Mouse (Mus musculus) cortical plate, adult 2 months (tissue): ENCODE measurements at regions not wholly inside any gene's neighbourhood (a gene's known extent, or its start where the extent isn't known, plus 50 kb on each side); places are given as distances from the start of the nearest gene placed in this dataset.

Source experiments
- CTCF ChIP-seq: fragments of 200-500 bp; IDR thresholded peaks from 2 replicates; pipeline ENCODE4 v1.5.1; 2011; ENCODE audit warnings: mild to moderate bottlenecking, control low read depth, low read length; ENCODE audit not compliant: insufficient read depth; ENCODE audit errors: extremely low read depth
- POLR2A ChIP-seq: fragments of 200-500 bp; IDR thresholded peaks from 2 replicates; pipeline ENCODE4 v1.6.1; 2011; ENCODE audit warnings: mild to moderate bottlenecking, low read length, control low read depth; ENCODE audit not compliant: insufficient read depth; ENCODE audit errors: extremely low read depth

DNA sequence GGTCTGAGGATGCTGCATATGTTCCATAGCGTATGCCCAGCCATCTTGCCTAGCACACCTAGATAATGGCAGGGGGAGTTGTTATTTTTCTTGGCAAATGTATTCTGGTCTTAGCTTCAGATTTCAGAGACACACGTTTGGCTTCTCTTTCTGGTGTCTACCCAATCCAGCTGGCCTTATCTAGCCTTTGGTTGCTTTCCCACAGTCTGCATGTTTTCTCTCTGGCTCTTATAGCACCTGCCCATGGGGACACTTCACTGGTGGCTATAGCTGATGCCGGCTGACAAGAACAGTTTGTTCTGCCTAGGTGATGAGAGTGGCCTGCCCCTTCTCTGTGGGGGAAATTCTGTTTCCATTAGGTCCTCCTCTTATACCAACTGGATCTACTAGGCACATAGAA lies 164.6 kb upstream of the Nrxn3 start:
- TF ChIP-seq POLR2A (no peak), CTCF (no peak)
